Comparison of ENCODE assay signal across 11 mouse cellular contexts in the genomic region with DNA sequence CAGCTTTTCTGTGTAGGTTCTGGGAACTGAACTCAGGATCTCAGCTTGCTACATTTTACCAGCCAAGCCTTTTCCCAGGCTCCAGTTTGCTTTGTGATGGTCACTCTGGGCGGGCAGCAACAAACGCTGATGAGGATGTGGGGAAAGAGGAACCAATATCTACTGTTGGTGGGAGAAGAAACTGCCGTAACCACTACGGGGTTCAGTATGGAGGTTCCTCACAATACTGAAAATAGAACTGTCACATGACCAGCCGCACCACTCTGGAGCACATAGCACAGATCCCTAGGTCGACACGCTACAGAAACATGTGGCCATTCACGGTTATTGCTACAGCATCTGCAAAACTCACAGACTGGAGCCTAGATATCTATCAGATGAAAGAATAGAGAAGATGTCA. TPM values are rescaled to one million over a fixed set of nuclear protein-coding genes. Genes with fewer than 3 reads are reported as not detected.
A peak's percentile ranks its signal among the peaks of the same experiment; 100 is the strongest.
DNase-seq lines count a peak whose midpoint lies in the region; ATAC-seq and TF ChIP-seq lines count a peak whose summit lies in the region.
"Had no signal": no experiment of that assay in that cellular context is flagged by ENCODE, and none has a peak within 500 bp of the region (broad histone marks: within the 10 kb centered on the region; RNA-seq: fewer than 3 reads in every experiment).

No protein-coding gene starts in this region.

- no peak for TF ChIP-seq CTCF in forebrain, postnatal 0 days (IDR thresholded peaks at IDR 0.05; ENCODE audit: low read depth)
- TF ChIP-seq CTCF in midbrain, postnatal 0 days (IDR thresholded peaks at IDR 0.05): no peak

- WGBS in forebrain, postnatal 0 days: 89% methylated on average over 8 of the region's 8 CpGs
- 94% methylated on average over 8 of the region's 8 CpGs for WGBS in forebrain, embryonic 14.5 days
- WGBS in midbrain, postnatal 0 days: 93% methylated on average over 8 of the region's 8 CpGs

- H3K36me3 ChIP-seq in forebrain, postnatal 0 days (ENCODE audit: insufficient read depth): no peaks in the 10 kb centered on the region
- H3K36me3 ChIP-seq in forebrain, embryonic 14.5 days (ENCODE audit: control insufficient read depth, insufficient read depth, low read length): no peaks in the 10 kb centered on the region
- H3K36me3 ChIP-seq in midbrain, postnatal 0 days (ENCODE audit: insufficient read depth, low read length): no peaks in the 10 kb centered on the region
- H3K36me3 ChIP-seq: limb, embryonic 12.5 days had no signal

- H3K4me1 ChIP-seq in forebrain, postnatal 0 days (ENCODE audit: insufficient read depth): 0 out of 2 replicates have a peak, but pooled peaks cover 7% of the 10 kb centered on the region
- peaks cover 9% of the 10 kb centered on the region for H3K4me1 ChIP-seq in forebrain, embryonic 14.5 days (ENCODE audit: control insufficient read depth, insufficient read depth, low read length)
- H3K4me1 ChIP-seq in midbrain, postnatal 0 days (ENCODE audit: insufficient read depth, low read length): peaks cover 7% of the 10 kb centered on the region

- no peaks in the 10 kb centered on the region for H3K27me3 ChIP-seq in forebrain, postnatal 0 days (ENCODE audit: insufficient read depth, low read length)
- no peaks in the 10 kb centered on the region for H3K27me3 ChIP-seq in forebrain, embryonic 14.5 days (replicated peaks; ENCODE audit: control insufficient read depth, insufficient read depth, low read length)
- no peaks in the 10 kb centered on the region for H3K27me3 ChIP-seq in midbrain, postnatal 0 days (ENCODE audit: insufficient read depth, low read length)
- H3K27me3 ChIP-seq: limb, embryonic 12.5 days had no signal

- ATAC-seq in forebrain, postnatal 0 days: no peak
- ATAC-seq in forebrain, embryonic 14.5 days: no peak
- peak; percentile 38 for ATAC-seq in megakaryocyte-erythroid progenitor cell, adult 5-6 weeks (replicated peaks; ENCODE audit: low FRiP score, low TSS enrichment, poor library complexity, severe bottlenecking)
- ATAC-seq in midbrain, postnatal 0 days (ENCODE audit: low FRiP score): no peak

- H3K9me3 ChIP-seq in forebrain, postnatal 0 days (ENCODE audit: low read length): no peaks in the 10 kb centered on the region
- no peaks in the 10 kb centered on the region for H3K9me3 ChIP-seq in forebrain, embryonic 14.5 days (replicated peaks; ENCODE audit: control insufficient read depth, low read length)
- no peaks in the 10 kb centered on the region for H3K9me3 ChIP-seq in midbrain, postnatal 0 days (ENCODE audit: low read length)
- H3K9me3 ChIP-seq: limb, embryonic 12.5 days had no signal

- no peak for DNase-seq in forebrain, postnatal 0 days
- no peak for DNase-seq in forebrain, embryonic 14.5 days (ENCODE audit: low spot score)
- DNase-seq in 416B (ENCODE audit: low read depth) (peak; percentile 58), liver (peak; percentile 12)
- no peak for DNase-seq in adrenal gland, adult 8-10 months
- no peak for DNase-seq in midbrain, postnatal 0 days (ENCODE audit: low spot score)
- DNase-seq in embryo, embryonic 11 days: no peak
- DNase-seq: cerebellum, adult 11 months had no signal

- no peak overlapping the region for H3K4me3 ChIP-seq in forebrain, postnatal 0 days (ENCODE audit: low read depth, low read length)
- H3K4me3 ChIP-seq in forebrain, embryonic 14.5 days (ENCODE audit: low read depth, low read length): no peak overlapping the region
- H3K4me3 ChIP-seq in midbrain, postnatal 0 days (ENCODE audit: low read depth, low read length): no peak overlapping the region
- H3K4me3 ChIP-seq: limb, embryonic 12.5 days had no signal

- H3K4me2 ChIP-seq in forebrain, postnatal 0 days (ENCODE audit: low read depth): no peak overlapping the region
- no peak overlapping the region for H3K4me2 ChIP-seq in forebrain, embryonic 14.5 days (ENCODE audit: low read length)
- no peak overlapping the region for H3K4me2 ChIP-seq in midbrain, postnatal 0 days (ENCODE audit: low read depth, low read length, poor library complexity, severe bottlenecking)
- H3K4me2 ChIP-seq: heart, embryonic 11.5 days; limb, embryonic 12.5 days had no signal

- H3K27ac ChIP-seq in forebrain, postnatal 0 days (ENCODE audit: low read depth, low read length): peak overlapping the region; percentile 57; the same call in 1 of the 2 replicates
- no peak overlapping the region for H3K27ac ChIP-seq in forebrain, embryonic 14.5 days (ENCODE audit: low read depth, low read length)
- no peak overlapping the region for H3K27ac ChIP-seq in midbrain, postnatal 0 days (ENCODE audit: low read depth, low read length)
- H3K27ac ChIP-seq: limb, embryonic 12.5 days had no signal

- H3K9ac ChIP-seq in forebrain, postnatal 0 days: no peak overlapping the region
- H3K9ac ChIP-seq in forebrain, embryonic 14.5 days (ENCODE audit: low read length): no peak overlapping the region
- H3K9ac ChIP-seq in midbrain, postnatal 0 days (replicated peaks; ENCODE audit: low read length, poor library complexity, severe bottlenecking): no peak overlapping the region
- H3K9ac ChIP-seq: limb, embryonic 12.5 days had no signal

RNA-seq across cellular contexts. Expression of gene Kras, which starts 57.2 kb away (rescaled TPM):
- 41.3 and 47.6 TPM in 2 replicates for total RNA-seq in forebrain, postnatal 0 days (2014; rRNA removed)
- polyA plus RNA-seq in forebrain, postnatal 0 days (2015; fragmentation: Nextera tagmentation; extraction: Ambion mirVana): 82.8 and 92.1 TPM in 2 replicates
- polyA plus RNA-seq in forebrain, embryonic 14.5 days (2014; fragmentation: Nextera tagmentation; extraction: Ambion mirVana): 120 and 133 TPM in 2 replicates
- 29.6 and 36.8 TPM in 2 replicates for total RNA-seq in megakaryocyte-erythroid progenitor cell, adult 5-6 weeks (2014; fragmentation: Nextera tagmentation)
- 27.7 and 28.0 TPM in 2 replicates for total RNA-seq in megakaryocyte-erythroid progenitor cell, adult 5-6 weeks (2017)
- 10 to 100 TPM; 31.4 to 44.2 (median 42.8) TPM for total RNA-seq in adrenal gland, adult 8-10 months (2022)
- total RNA-seq in midbrain, postnatal 0 days (2014; rRNA removed): 36.0 and 47.8 TPM in 2 replicates
- polyA plus RNA-seq in midbrain, postnatal 0 days (2015; fragmentation: Nextera tagmentation; extraction: Ambion mirVana): 64.7 and 80.2 TPM in 2 replicates

Comparison
In these comparisons a context has a peak if more than half of its experiments do, and no peak if none do; other contexts are left out.
1. DNase-seq: peak in 416B (single experiment) and liver (single experiment); none in forebrain, postnatal 0 days (single experiment), forebrain, embryonic 14.5 days (single experiment), adrenal gland, adult 8-10 months (single experiment), midbrain, postnatal 0 days (single experiment) and embryo, embryonic 11 days (single experiment).